Mouse (Mus musculus): ENCODE data around the gene Sh3bgrl2. TPM values are rescaled to one million over a fixed set of nuclear protein-coding genes. Genes with fewer than 3 reads are reported as not detected.

Sh3bgrl2 gene
- total and polyA plus RNA-seq, 3 experiments: not detected

- Histone ChIP-seq H3K36me3 (ENCODE audit: control insufficient read depth in 1 of 2, insufficient read depth in 2 of 2, low read length in 2 of 2) (no peaks in the 10 kb centered on the region), H3K4me1 (ENCODE audit: control insufficient read depth in 1 of 2, insufficient read depth in 2 of 2, low read length in 2 of 2) (no peaks in the 10 kb centered on the region), H3K79me2 (ENCODE audit: control insufficient read depth, insufficient read depth, low read length, poor library complexity) (no peaks in the 10 kb centered on the region), H3K9me3 (replicated peaks; ENCODE audit: insufficient read depth, low read length) (no peaks in the 10 kb centered on the region), H3K4me3 (ENCODE audit: control insufficient read depth in 1 of 2, insufficient read depth in 1 of 2, low read depth in 2 of 2, low read length in 2 of 2) (no peak overlapping the region), H3K9ac (ENCODE audit: control insufficient read depth, low read depth, low read length, poor library complexity, severe bottlenecking) (no peak overlapping the region), H3K27ac (ENCODE audit: control insufficient read depth, low read depth, low read length) (no peak overlapping the region), H3K27me3 (ENCODE audit: control insufficient read depth in 1 of 2, insufficient read depth in 2 of 2, low read length in 2 of 2) (no peaks in the 10 kb centered on the region)
- TF ChIP-seq NELFE (IDR thresholded peaks at IDR 0.05; ENCODE audit: low read depth, low read length): no peak
- no peak for TF ChIP-seq ZC3H11A (IDR thresholded peaks at IDR 0.05; ENCODE audit: low read depth, low read length)
- no peak for TF ChIP-seq MAX (IDR thresholded peaks at IDR 0.05; ENCODE audit: low read length)
- no peak for TF ChIP-seq POLR2AphosphoS2 (IDR thresholded peaks at IDR 0.05; ENCODE audit: low read length)
- DNase-seq (ENCODE audit: low read depth, low spot score): no peak
Measured at GRCm38 (mm10) chr9:83667031-83667430, 118.9 kb downstream of the Sh3bgrl2 start.

GRCm38 (mm10) chr9:83679626-83680025 lies 131.5 kb downstream of the Sh3bgrl2 start:
- Histone ChIP-seq H3K4me3 (ENCODE audit: control insufficient read depth in 1 of 2, insufficient read depth in 1 of 2, low read depth in 2 of 2, low read length in 2 of 2) (no peak overlapping the region), H3K9me3 (replicated peaks; ENCODE audit: insufficient read depth, low read length) (no peaks in the 10 kb centered on the region), H3K79me2 (ENCODE audit: control insufficient read depth, insufficient read depth, low read length, poor library complexity) (no peaks in the 10 kb centered on the region), H3K36me3 (ENCODE audit: control insufficient read depth in 1 of 2, insufficient read depth in 2 of 2, low read length in 2 of 2) (no peaks in the 10 kb centered on the region), H3K27ac (ENCODE audit: control insufficient read depth, low read depth, low read length) (no peak overlapping the region), H3K9ac (ENCODE audit: control insufficient read depth, low read depth, low read length, poor library complexity, severe bottlenecking) (no peak overlapping the region), H3K27me3 (ENCODE audit: control insufficient read depth in 1 of 2, insufficient read depth in 2 of 2, low read length in 2 of 2) (no peaks in the 10 kb centered on the region), H3K4me1 (ENCODE audit: control insufficient read depth in 1 of 2, insufficient read depth in 2 of 2, low read length in 2 of 2) (no peaks in the 10 kb centered on the region)
- no peak for TF ChIP-seq BHLHE40 (IDR thresholded peaks at IDR 0.05; ENCODE audit: borderline replicate concordance, low read depth, low read length)
- no peak for TF ChIP-seq E2F4 (IDR thresholded peaks at IDR 0.05; ENCODE audit: borderline replicate concordance, low read depth, low read length)
- TF ChIP-seq USF2 (IDR thresholded peaks at IDR 0.05; ENCODE audit: borderline replicate concordance in 1 of 2, insufficient read depth in 1 of 2, low read depth in 1 of 2, low read length in 2 of 2): no peak
- TF ChIP-seq MYB (IDR thresholded peaks at IDR 0.05; ENCODE audit: low read depth, low read length): no peak
- DNase-seq (ENCODE audit: low read depth, low spot score): no peak

GRCm38 (mm10) chr9:83681661-83682655 lies 133.8 kb downstream of the Sh3bgrl2 start:
- H3K4me3 ChIP-seq (ENCODE audit: control insufficient read depth in 1 of 2, insufficient read depth in 1 of 2, low read depth in 2 of 2, low read length in 2 of 2): no peak overlapping the region
- no peak overlapping the region for H3K27ac ChIP-seq (ENCODE audit: control insufficient read depth, low read depth, low read length)
- H3K9me3 ChIP-seq (replicated peaks; ENCODE audit: insufficient read depth, low read length): no peaks in the 10 kb centered on the region
- TF ChIP-seq MAX (IDR thresholded peaks at IDR 0.05; ENCODE audit: low read length) (no peak), CHD1 (IDR thresholded peaks at IDR 0.05; ENCODE audit: low read depth, low read length) (no peak)
- H3K79me2 ChIP-seq (ENCODE audit: control insufficient read depth, insufficient read depth, low read length, poor library complexity): no peaks in the 10 kb centered on the region
- H3K27me3 ChIP-seq (ENCODE audit: control insufficient read depth in 1 of 2, insufficient read depth in 2 of 2, low read length in 2 of 2): no peaks in the 10 kb centered on the region
- DNase-seq (ENCODE audit: low read depth, low spot score): no peak
- H3K9ac ChIP-seq (ENCODE audit: control insufficient read depth, low read depth, low read length, poor library complexity, severe bottlenecking): no peak overlapping the region
- H3K4me1 ChIP-seq (ENCODE audit: control insufficient read depth in 1 of 2, insufficient read depth in 2 of 2, low read length in 2 of 2): no peaks in the 10 kb centered on the region
- no peaks in the 10 kb centered on the region for H3K36me3 ChIP-seq (ENCODE audit: control insufficient read depth in 1 of 2, insufficient read depth in 2 of 2, low read length in 2 of 2)

All from MEL (cell line).